Mouse (Mus musculus): Measurements from ENCODE around the gene Pbld1. TPM values are rescaled to one million over a fixed set of nuclear protein-coding genes. Genes with fewer than 3 reads are reported as not detected.

The Pbld1 gene
- polyA plus RNA-seq, 1 experiment from 2014 or later: 1.2 TPM

GRCm38 (mm10) chr10:63065561-63065960, 5.6 kb downstream of the Pbld1 start:
- Histone ChIP-seq H3K36me3 (ENCODE audit: control insufficient read depth, insufficient read depth, low read length) (no peaks in the 10 kb centered on the region), H3K4me1 (replicated peaks; ENCODE audit: control insufficient read depth, insufficient read depth, low read length) (no peaks in the 10 kb centered on the region), H3K9ac (ENCODE audit: low read depth, low read length) (no peak overlapping the region), H3K27me3 (ENCODE audit: control insufficient read depth, insufficient read depth, low read length) (no peaks in the 10 kb centered on the region), H3K27ac (ENCODE audit: low read depth, low read length) (no peak overlapping the region), H3K4me2 (replicated peaks; ENCODE audit: low read depth, low read length) (no peak overlapping the region), H3K4me3 (ENCODE audit: low read depth, low read length) (no peak overlapping the region), H3K9me3 (ENCODE audit: control insufficient read depth, low read length) (no peaks in the 10 kb centered on the region)
- 72% methylated on average over 8 of the region's 8 CpGs for WGBS
- DNase-seq (ENCODE audit: low spot score) (no peak), ATAC-seq (ENCODE audit: low FRiP score) (no peak)

- Histone ChIP-seq H3K27ac (ENCODE audit: low read depth, low read length) (no peak overlapping the region), H3K4me1 (replicated peaks; ENCODE audit: control insufficient read depth, insufficient read depth, low read length) (no peaks in the 10 kb centered on the region), H3K36me3 (ENCODE audit: control insufficient read depth, insufficient read depth, low read length) (no peaks in the 10 kb centered on the region), H3K27me3 (ENCODE audit: control insufficient read depth, insufficient read depth, low read length) (no peaks in the 10 kb centered on the region), H3K9ac (ENCODE audit: low read depth, low read length) (no peak overlapping the region), H3K4me2 (replicated peaks; ENCODE audit: low read depth, low read length) (no peak overlapping the region), H3K9me3 (ENCODE audit: control insufficient read depth, low read length) (no peaks in the 10 kb centered on the region), H3K4me3 (ENCODE audit: low read depth, low read length) (no peak overlapping the region)
- ATAC-seq (ENCODE audit: low FRiP score) (peak; percentile 71), DNase-seq (ENCODE audit: low spot score) (peak; percentile 83)
- WGBS: 12% methylated on average over 5 of the region's 5 CpGs
These were observed 6.0 kb downstream of the Pbld1 start for GRCm38 (mm10) chr10:63065988-63066387.

GRCm38 (mm10) chr10:63086304-63086703, 26.3 kb downstream of the Pbld1 start:
- no peaks in the 10 kb centered on the region for H3K27me3 ChIP-seq (ENCODE audit: control insufficient read depth, insufficient read depth, low read length)
- ATAC-seq (ENCODE audit: low FRiP score) (no peak), DNase-seq (ENCODE audit: low spot score) (no peak)
- H3K4me2 ChIP-seq (replicated peaks; ENCODE audit: low read depth, low read length): no peak overlapping the region
- no peak overlapping the region for H3K4me3 ChIP-seq (ENCODE audit: low read depth, low read length)
- no peaks in the 10 kb centered on the region for H3K9me3 ChIP-seq (ENCODE audit: control insufficient read depth, low read length)
- H3K9ac ChIP-seq (ENCODE audit: low read depth, low read length): no peak overlapping the region
- no peaks in the 10 kb centered on the region for H3K36me3 ChIP-seq (ENCODE audit: control insufficient read depth, insufficient read depth, low read length)
- H3K4me1 ChIP-seq (replicated peaks; ENCODE audit: control insufficient read depth, insufficient read depth, low read length): peaks cover 3% of the 10 kb centered on the region; the same call in 1 of the 2 replicates
- no peak overlapping the region for H3K27ac ChIP-seq (ENCODE audit: low read depth, low read length)
- WGBS: 90% methylated on average over 10 of the region's 10 CpGs

- H3K9ac ChIP-seq (ENCODE audit: low read depth, low read length): peak overlapping the region; percentile 45; the same call in 1 of the 2 replicates
- no peak overlapping the region for H3K27ac ChIP-seq (ENCODE audit: low read depth, low read length)
- H3K4me3 ChIP-seq (ENCODE audit: low read depth, low read length): peak overlapping the region; percentile 19; the same call in 1 of the 2 replicates
These were observed 29.3 kb downstream of the Pbld1 start for GRCm38 (mm10) chr10:63089103-63089757.

GRCm38 (mm10) chr10:63089758-63090571, 30.0 kb downstream of the Pbld1 start:
- H3K4me3 ChIP-seq (ENCODE audit: low read depth, low read length): peak overlapping the region; percentile 19; the same call in 1 of the 2 replicates
- no peaks in the 10 kb centered on the region for H3K9me3 ChIP-seq (ENCODE audit: control insufficient read depth, low read length)
- DNase-seq (ENCODE audit: low spot score) (peak; percentile 41), ATAC-seq (ENCODE audit: low FRiP score) (peak; percentile 46; the same call in 1 of the 2 replicates)
- peak overlapping the region; percentile 45 for H3K9ac ChIP-seq (ENCODE audit: low read depth, low read length)
- H3K4me1 ChIP-seq (replicated peaks; ENCODE audit: control insufficient read depth, insufficient read depth, low read length): peaks cover 3% of the 10 kb centered on the region; the same call in 1 of the 2 replicates
- 6% methylated on average over 26 of the region's 26 CpGs for WGBS
- peak overlapping the region; percentile 36; the same call in 1 of the 2 replicates for H3K27ac ChIP-seq (ENCODE audit: low read depth, low read length)
- no peaks in the 10 kb centered on the region for H3K27me3 ChIP-seq (ENCODE audit: control insufficient read depth, insufficient read depth, low read length)
- H3K36me3 ChIP-seq (ENCODE audit: control insufficient read depth, insufficient read depth, low read length): no peaks in the 10 kb centered on the region
- peak overlapping the region; percentile 48 for H3K4me2 ChIP-seq (replicated peaks; ENCODE audit: low read depth, low read length)

More at GRCm38 (mm10) chr10:63089103-63089757, 29.3 kb downstream of the Pbld1 start:
- Histone ChIP-seq H3K27me3 (ENCODE audit: control insufficient read depth, insufficient read depth, low read length) (no peaks in the 10 kb centered on the region), H3K9me3 (ENCODE audit: control insufficient read depth, low read length) (no peaks in the 10 kb centered on the region), H3K4me1 (replicated peaks; ENCODE audit: control insufficient read depth, insufficient read depth, low read length) (peaks cover 3% of the 10 kb centered on the region; the same call in 1 of the 2 replicates), H3K4me2 (replicated peaks; ENCODE audit: low read depth, low read length) (peak overlapping the region; percentile 48), H3K36me3 (ENCODE audit: control insufficient read depth, insufficient read depth, low read length) (no peaks in the 10 kb centered on the region)
- DNase-seq (ENCODE audit: low spot score): peak; percentile 36
- peak; percentile 40; the same call in 1 of the 2 replicates for ATAC-seq (ENCODE audit: low FRiP score)
- WGBS: 25% methylated on average over 8 of the region's 8 CpGs

GRCm38 (mm10) chr10:63091915-63092314, 32.0 kb downstream of the Pbld1 start:
- Histone ChIP-seq H3K4me1 (replicated peaks; ENCODE audit: control insufficient read depth, insufficient read depth, low read length) (peaks cover 3% of the 10 kb centered on the region; the same call in 1 of the 2 replicates), H3K9ac (ENCODE audit: low read depth, low read length) (no peak overlapping the region), H3K4me2 (replicated peaks; ENCODE audit: low read depth, low read length) (no peak overlapping the region), H3K9me3 (ENCODE audit: control insufficient read depth, low read length) (no peaks in the 10 kb centered on the region), H3K4me3 (ENCODE audit: low read depth, low read length) (no peak overlapping the region), H3K36me3 (ENCODE audit: control insufficient read depth, insufficient read depth, low read length) (no peaks in the 10 kb centered on the region), H3K27me3 (ENCODE audit: control insufficient read depth, insufficient read depth, low read length) (no peaks in the 10 kb centered on the region), H3K27ac (ENCODE audit: low read depth, low read length) (no peak overlapping the region)
- ATAC-seq (ENCODE audit: low FRiP score) (no peak), DNase-seq (ENCODE audit: low spot score) (no peak)
- 76% methylated on average over 7 of the region's 7 CpGs for WGBS

- no peak for DNase-seq (ENCODE audit: low spot score)
- no peak overlapping the region for H3K4me3 ChIP-seq (ENCODE audit: low read depth, low read length)
- H3K4me2 ChIP-seq (replicated peaks; ENCODE audit: low read depth, low read length): no peak overlapping the region
- no peak overlapping the region for H3K27ac ChIP-seq (ENCODE audit: low read depth, low read length)
- H3K36me3 ChIP-seq (ENCODE audit: control insufficient read depth, insufficient read depth, low read length): no peaks in the 10 kb centered on the region
- no peaks in the 10 kb centered on the region for H3K9me3 ChIP-seq (ENCODE audit: control insufficient read depth, low read length)
- 0 out of 2 replicates have a peak, but pooled peaks cover 3% of the 10 kb centered on the region for H3K27me3 ChIP-seq (ENCODE audit: control insufficient read depth, insufficient read depth, low read length)
- ATAC-seq (ENCODE audit: low FRiP score): no peak
- peaks cover 3% of the 10 kb centered on the region; the same call in 1 of the 2 replicates for H3K4me1 ChIP-seq (replicated peaks; ENCODE audit: control insufficient read depth, insufficient read depth, low read length)
- no peak overlapping the region for H3K9ac ChIP-seq (ENCODE audit: low read depth, low read length)
- 76% methylated on average over 10 of the region's 10 CpGs for whole genome bisulfite sequencing
These were observed 32.9 kb downstream of the Pbld1 start for GRCm38 (mm10) chr10:63092616-63093550.

- no peaks in the 10 kb centered on the region for H3K9me3 ChIP-seq (ENCODE audit: control insufficient read depth, low read length)
- ATAC-seq (ENCODE audit: low FRiP score): no peak
- 80% methylated on average over 2 of the region's 2 CpGs for WGBS
- H3K36me3 ChIP-seq (ENCODE audit: control insufficient read depth, insufficient read depth, low read length): no peaks in the 10 kb centered on the region
- H3K4me2 ChIP-seq (replicated peaks; ENCODE audit: low read depth, low read length): no peak overlapping the region
- H3K27me3 ChIP-seq (ENCODE audit: control insufficient read depth, insufficient read depth, low read length): peaks cover 9% of the 10 kb centered on the region
- no peak overlapping the region for H3K4me3 ChIP-seq (ENCODE audit: low read depth, low read length)
- no peak for DNase-seq (ENCODE audit: low spot score)
- H3K9ac ChIP-seq (ENCODE audit: low read depth, low read length): no peak overlapping the region
- no peaks in the 10 kb centered on the region; the same call in 1 of the 2 replicates for H3K4me1 ChIP-seq (replicated peaks; ENCODE audit: control insufficient read depth, insufficient read depth, low read length)
- no peak overlapping the region for H3K27ac ChIP-seq (ENCODE audit: low read depth, low read length)
These were observed 36.8 kb downstream of the Pbld1 start for GRCm38 (mm10) chr10:63096757-63097156.

Data from hindbrain, embryonic 11.5 days (tissue).